Mouse (Mus musculus) stomach, postnatal 0 days (tissue): ENCODE measurements around the gene Tff3. TPM values are rescaled to one million over a fixed set of nuclear protein-coding genes. Genes with fewer than 3 reads are reported as not detected.

ENCODE experiments used
- ATAC-seq: fragments of 200-750 bp; cut with Nextera tagmentation; 2 replicates; pipeline ENCODE4 v1.8.0; 2017; ENCODE audit not compliant: low FRiP score, low TSS enrichment
- DNase-seq: peaks from one replicate; pipeline ENCODE4 v3.0.0-alpha.2; 2016; ENCODE audit warnings: low spot score
- H3K27ac ChIP-seq: fragments of 300-500 bp; sonication (generic); replicated peaks from 2 replicates; pipeline ENCODE4 v1.5.1; 2014; ENCODE audit warnings: mild to moderate bottlenecking, control low read depth
- H3K27me3 ChIP-seq: fragments of 300-500 bp; sonication (generic); 2 replicates; pipeline ENCODE4 v1.6.1; 2014; ENCODE audit warnings: low read length; ENCODE audit not compliant: control insufficient read depth, insufficient read depth
- H3K36me3 ChIP-seq: fragments of 300-500 bp; sonication (generic); 2 replicates; pipeline ENCODE4 v1.6.1; 2014; ENCODE audit warnings: low read length, mixed read lengths; ENCODE audit not compliant: control insufficient read depth, insufficient read depth
- H3K4me1 ChIP-seq: fragments of 300-500 bp; sonication (generic); replicated peaks from 2 replicates; pipeline ENCODE4 v1.6.1; 2014; ENCODE audit warnings: antibody characterized with exemption; ENCODE audit not compliant: control insufficient read depth, insufficient read depth
- H3K4me2 ChIP-seq: fragments of 300-500 bp; sonication (generic); replicated peaks from 2 replicates; pipeline ENCODE4 v1.6.1; 2014; ENCODE audit warnings: low read depth, mild to moderate bottlenecking, control low read depth, moderate library complexity
- H3K4me3 ChIP-seq: fragments of 300-500 bp; sonication (generic); 2 replicates; pipeline ENCODE4 v1.5.1; 2014; ENCODE audit warnings: low read depth, low read length, control low read depth
- H3K9ac ChIP-seq: fragments of 300-500 bp; sonication (generic); 2 replicates; pipeline ENCODE4 v1.6.1; 2014; ENCODE audit warnings: mild to moderate bottlenecking, low read length, control low read depth, mixed read lengths
- H3K9me3 ChIP-seq: fragments of 300-500 bp; sonication (generic); 2 replicates; pipeline ENCODE4 v1.6.1; 2016; ENCODE audit warnings: low read length; ENCODE audit not compliant: control insufficient read depth
- CTCF ChIP-seq: IDR thresholded peaks from 2 replicates; pipeline ENCODE4 v1.5.1; 2016; ENCODE audit warnings: antibody characterized with exemption, low read depth, mild to moderate bottlenecking, moderate library complexity
- EP300 ChIP-seq: optimal IDR thresholded peaks from 2 replicates; pipeline ENCODE3; 2016; ENCODE audit warnings: antibody characterized with exemption
- WGBS: fragments of 180-500 bp; shearing (Covaris S2); extraction: QIAGEN DNeasy Blood & Tissue Kit; methylation state at CpG from one replicate; pipeline ENCODE4 v1.1.7; 2014; 5-methylcytosine and 5-hydroxymethylcytosine counted together
- polyA plus RNA-seq: library from polyadenylated mRNA; unstranded; fragments of >200 nt; fragmentation: Nextera tagmentation; extraction: Ambion mirVana; gene quantifications from 2 replicates; pipeline ENCODE4 v1.2.1, GENCODE M21; 2015

Tff3 gene
- 8.3 and 10.5 TPM in 2 replicates for polyA plus RNA-seq

GRCm38 (mm10) chr17:31129452-31129851 lies at the start of gene Tff3:
Gene Tff3, minus strand, starts transcription at chr17:31129646.
- no peak within 1 kb of the TSS for H3K4me2 ChIP-seq
- H3K27me3 ChIP-seq, result no peaks in the 10 kb centered on the region
- TF ChIP-seq CTCF (no peak), EP300 (no peak)

GRCm38 (mm10) chr17:31176321-31176720 lies 46.9 kb upstream of the Tff3 start:
- no peak overlapping the region for H3K9ac ChIP-seq
- no peak overlapping the region for H3K4me2 ChIP-seq
- H3K36me3 ChIP-seq, result no peaks in the 10 kb centered on the region
- TF ChIP-seq CTCF, result no peak
- no peak for TF ChIP-seq EP300
- H3K27me3 ChIP-seq, result no peaks in the 10 kb centered on the region
- WGBS, result 89% methylated on average over 4 of the region's 4 CpGs
- no peak for ATAC-seq
- no peaks in the 10 kb centered on the region for H3K9me3 ChIP-seq
- no peak overlapping the region for H3K4me3 ChIP-seq
- no peak for DNase-seq
- H3K4me1 ChIP-seq, result no peaks in the 10 kb centered on the region
- no peak overlapping the region for H3K27ac ChIP-seq

More at GRCm38 (mm10) chr17:31129452-31129851, at the start of gene Tff3:
- H3K4me3 ChIP-seq, result no peak within 1 kb of the TSS
- no peak within 1 kb of the TSS for H3K27ac ChIP-seq
- no peaks in the 10 kb centered on the region for H3K9me3 ChIP-seq
- 18% methylated on average over 2 of the region's 2 CpGs for WGBS
- DNase-seq (no peak), ATAC-seq (no peak)
- H3K4me1 ChIP-seq, result no peaks in the 10 kb centered on the region
- no peak within 1 kb of the TSS for H3K9ac ChIP-seq
- no peaks in the 10 kb centered on the region for H3K36me3 ChIP-seq

GRCm38 (mm10) chr17:31169796-31170195 lies 40.4 kb upstream of the Tff3 start:
- DNase-seq (peak; percentile 73), ATAC-seq (peak; percentile 86)
- peak overlapping the region; percentile 81 for H3K27ac ChIP-seq
- 54% methylated on average over 5 of the region's 5 CpGs for WGBS
- H3K4me1 ChIP-seq, result no peaks in the 10 kb centered on the region
- no peak overlapping the region for H3K4me3 ChIP-seq
- no peaks in the 10 kb centered on the region for H3K9me3 ChIP-seq
- H3K4me2 ChIP-seq, result no peak overlapping the region
- no peak overlapping the region for H3K9ac ChIP-seq
- TF ChIP-seq CTCF (no peak), EP300 (no peak)
- no peaks in the 10 kb centered on the region for H3K36me3 ChIP-seq
- no peaks in the 10 kb centered on the region for H3K27me3 ChIP-seq

- Histone ChIP-seq H3K36me3 (no peaks in the 10 kb centered on the region), H3K27me3 (no peaks in the 10 kb centered on the region), H3K9ac (peak within 1 kb of the TSS; percentile 41; the same call in 1 of the 2 replicates), H3K4me3 (peak within 1 kb of the TSS; percentile 18), H3K4me1 (no peaks in the 10 kb centered on the region), H3K9me3 (no peaks in the 10 kb centered on the region), H3K4me2 (peak within 1 kb of the TSS; percentile 29; the same call in 1 of the 2 replicates), H3K27ac (peak within 1 kb of the TSS; percentile 79)
- no peak for TF ChIP-seq EP300
- no peak for TF ChIP-seq CTCF
- WGBS, result 73% methylated on average over 6 of the region's 6 CpGs
- DNase-seq (no peak), ATAC-seq (peak; percentile 45)
Observed at GRCm38 (mm10) chr17:31165127-31165526, 35.7 kb upstream of the Tff3 start, which contains the start of gene Tff1. Gene Tff1, minus strand, starts transcription at chr17:31165277.

- H3K9me3 ChIP-seq, result no peaks in the 10 kb centered on the region
- H3K9ac ChIP-seq, result peak overlapping the region; percentile 41
- H3K4me1 ChIP-seq, result no peaks in the 10 kb centered on the region
- H3K36me3 ChIP-seq, result no peaks in the 10 kb centered on the region
- peak overlapping the region; percentile 29; the same call in 1 of the 2 replicates for H3K4me2 ChIP-seq
- H3K4me3 ChIP-seq, result peak overlapping the region; percentile 18; the same call in 1 of the 2 replicates
- 73% methylated on average over 2 of the region's 2 CpGs for WGBS
- peak overlapping the region; percentile 79 for H3K27ac ChIP-seq
- no peak for TF ChIP-seq CTCF
- no peak for DNase-seq
- H3K27me3 ChIP-seq, result no peaks in the 10 kb centered on the region
- no peak for ATAC-seq
Observed at GRCm38 (mm10) chr17:31163821-31164220, 34.4 kb upstream of the Tff3 start.

GRCm38 (mm10) chr17:31162607-31163006 lies 33.2 kb upstream of the Tff3 start:
- H3K4me2 ChIP-seq, result peak overlapping the region; percentile 19; the same call in 1 of the 2 replicates
- H3K9ac ChIP-seq, result no peak overlapping the region
- WGBS, result 69% methylated on average over 12 of the region's 12 CpGs
- H3K4me3 ChIP-seq, result no peak overlapping the region
- DNase-seq (peak; percentile 63), ATAC-seq (peak; percentile 16)
- H3K27ac ChIP-seq, result peak overlapping the region; percentile 24; the same call in 1 of the 2 replicates
- no peaks in the 10 kb centered on the region for H3K27me3 ChIP-seq
- no peaks in the 10 kb centered on the region for H3K36me3 ChIP-seq
- no peaks in the 10 kb centered on the region for H3K9me3 ChIP-seq
- no peaks in the 10 kb centered on the region for H3K4me1 ChIP-seq
- TF ChIP-seq CTCF, result no peak
- no peak for TF ChIP-seq EP300
